Mouse (Mus musculus) adrenal gland, postnatal 10 days (tissue): ENCODE data around the gene Ceacam5. TPM values are rescaled to one million over a fixed set of nuclear protein-coding genes. Genes with fewer than 3 reads are reported as not detected.

Source experiments
- DNase-seq: peaks from one replicate; pipeline ENCODE4 v3.0.0; 2021; ENCODE audit warnings: mixed read lengths
- long read RNA-seq, 2 experiments: library from polyadenylated mRNA; stranded (forward); transcript quantifications; one replicate each; pipeline ENCODE4 v2.0.0; 2021
- total RNA-seq, 2 experiments: library from RNA; stranded (reverse); gene quantifications; 2 replicates each; pipeline ENCODE4 v1.2.3; 2021

Gene Ceacam5
- total RNA-seq: not detected
- long read RNA-seq, experiment 1: 0 reads
- long read RNA-seq, experiment 2: 0 reads

DNA sequence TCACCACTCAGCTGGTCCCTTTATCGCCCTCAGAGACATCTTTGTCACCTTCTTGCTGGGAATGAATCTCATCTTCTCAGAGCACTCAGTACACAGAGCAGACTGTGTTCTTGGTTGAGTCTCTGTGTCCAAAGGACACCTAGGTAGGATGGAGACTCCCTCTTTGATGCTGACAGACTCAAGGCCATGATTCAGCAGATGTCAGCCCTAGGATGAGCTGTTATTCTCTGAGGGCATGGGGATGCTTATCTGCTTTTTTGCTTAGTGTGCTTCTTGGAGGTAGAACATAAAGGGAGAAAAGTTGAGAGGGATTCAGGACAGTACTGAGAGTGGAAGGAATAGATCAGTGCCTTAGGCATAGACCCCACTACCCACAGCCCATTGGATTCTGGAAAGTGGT is at the start of gene Ceacam5:
Gene Ceacam5, plus strand, starts transcription at position 301 of the 400 bp plus-strand sequence.
- no peak for DNase-seq

Other genes with a start within 250 kb of the Ceacam5 start
- not detected for gene Ceacam14, start 99.4 kb downstream of the Ceacam5 start, total RNA-seq
- not detected for gene Gm5155, start 158.5 kb downstream of the Ceacam5 start, total RNA-seq